Mouse (Mus musculus): ENCODE data around the gene Adamts2.

Adamts2 gene

GRCm38 (mm10) chr11:50671820-50672310 is 70.0 kb downstream of the Adamts2 start:
- in situ Hi-C loops (cut with MseI, MboI): no loop called here

DNA sequence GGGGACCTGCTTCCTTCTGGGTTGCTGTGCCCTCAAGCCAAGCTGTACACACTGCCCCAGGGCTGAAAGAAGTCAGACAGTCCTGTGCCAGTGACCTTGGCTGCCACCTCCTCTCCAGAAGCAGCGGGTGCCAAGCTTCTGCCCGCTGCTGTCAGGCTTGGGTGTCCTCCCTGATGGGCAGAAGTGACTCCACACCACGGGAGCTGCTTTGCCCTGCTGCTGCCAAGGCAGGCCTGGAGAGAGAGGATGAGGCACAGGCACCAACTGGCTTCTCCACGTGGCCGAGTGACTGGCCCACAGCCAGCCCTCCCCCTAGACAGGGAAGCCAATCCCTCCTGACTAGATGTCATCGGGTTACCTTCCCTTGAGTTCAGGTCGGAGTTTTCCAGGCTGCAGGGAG is 71.0 kb downstream of the Adamts2 start:
- in situ Hi-C loops (cut with MseI, MboI): no loop called here

GRCm38 (mm10) chr11:50673525-50674250 is 71.8 kb downstream of the Adamts2 start:
- in situ Hi-C loops (cut with MseI, MboI): no loop called here

DNA sequence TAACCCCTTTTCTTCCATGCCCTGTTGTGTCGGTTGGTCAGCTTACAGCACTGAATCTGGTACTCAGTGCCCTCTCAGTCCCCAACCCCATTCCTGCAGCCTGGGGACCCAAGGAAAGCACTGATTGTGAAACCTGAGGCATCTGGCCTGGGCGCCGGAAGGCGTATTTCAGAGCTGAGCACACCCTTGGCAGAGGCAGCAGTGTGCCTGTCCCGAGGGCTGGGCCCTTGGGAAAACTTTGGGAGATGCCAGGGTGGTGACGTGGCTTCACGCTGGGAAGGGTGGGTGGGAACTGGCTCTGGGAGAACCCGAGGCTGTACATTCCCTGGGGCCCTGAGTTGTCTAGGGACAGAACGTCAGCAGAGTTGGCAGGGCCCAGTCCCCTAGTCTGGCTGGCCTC is 72.5 kb downstream of the Adamts2 start:
- in situ Hi-C loops (cut with MseI, MboI): no loop called here

DNA sequence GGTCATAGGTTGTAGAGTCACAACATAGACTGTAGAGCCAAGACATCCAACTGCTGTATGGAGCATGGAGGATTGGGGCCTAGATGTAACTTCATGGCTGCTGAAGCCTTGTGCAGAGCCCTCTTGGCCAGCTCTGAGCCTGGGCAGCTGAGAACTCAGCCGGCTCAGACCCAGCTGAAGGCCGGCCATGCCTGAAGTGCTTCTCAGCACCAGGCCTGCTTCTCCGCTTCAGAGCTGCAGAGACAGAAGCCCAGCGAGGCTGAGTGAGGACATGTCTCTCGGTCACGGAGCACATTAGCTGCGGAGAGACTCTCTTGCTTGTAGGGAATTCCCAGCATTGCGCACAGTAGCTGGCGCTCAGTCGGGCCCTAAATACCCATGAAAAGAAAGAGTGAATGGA is 76.8 kb downstream of the Adamts2 start:
- in situ Hi-C loops (cut with MseI, MboI): no loop called here

- in situ Hi-C loops (cut with MseI, MboI): no loop called here
Measured at GRCm38 (mm10) chr11:50681940-50682339, 80.1 kb downstream of the Adamts2 start.

GRCm38 (mm10) chr11:50683821-50684220 is 81.9 kb downstream of the Adamts2 start:
- in situ Hi-C loops (cut with MseI, MboI): no loop called here

DNA sequence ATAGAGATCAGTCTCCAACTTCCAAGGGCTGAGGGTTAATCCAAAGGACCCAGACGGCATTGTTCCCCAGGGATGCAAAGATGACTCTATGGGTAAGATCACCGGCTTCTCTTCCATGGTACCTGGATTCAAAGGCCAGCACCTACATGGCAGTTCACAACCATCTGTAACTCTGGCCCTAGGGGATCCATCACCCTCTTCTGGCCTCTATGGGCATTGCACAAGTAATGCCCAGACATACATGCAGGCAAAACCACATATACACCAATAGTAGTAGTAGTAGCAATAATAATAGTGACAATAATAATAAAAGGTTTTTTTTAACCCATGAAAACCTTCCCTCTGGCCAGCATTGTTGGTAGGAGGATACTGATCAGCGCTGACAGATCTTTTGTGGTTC is 86.7 kb downstream of the Adamts2 start:
- in situ Hi-C loops (cut with MseI, MboI): no loop called here

GRCm38 (mm10) chr11:50689672-50690071 is 87.8 kb downstream of the Adamts2 start:
- in situ Hi-C loops (cut with MseI, MboI): no loop called here

DNA sequence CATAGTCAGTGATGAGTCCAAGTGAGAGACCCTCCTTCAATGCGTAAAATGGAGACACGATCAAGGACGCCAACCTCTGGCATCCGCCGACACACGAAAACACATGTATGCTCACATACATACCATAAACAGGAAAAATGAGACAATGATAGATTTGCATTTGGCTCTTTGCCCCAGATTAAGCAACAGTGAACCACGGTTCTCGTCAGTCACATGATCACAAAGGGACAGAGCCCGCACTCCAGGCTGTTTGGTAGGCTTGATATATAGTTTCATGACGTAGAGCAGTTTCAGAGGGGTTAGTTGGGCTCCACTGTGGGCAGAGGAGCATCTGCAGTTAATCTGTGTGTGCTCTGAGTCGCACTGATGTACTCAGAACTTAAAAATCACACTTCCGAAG is 98.1 kb downstream of the Adamts2 start:
- in situ Hi-C loops (cut with MseI, MboI): no loop called here

- in situ Hi-C loops (cut with MseI, MboI): no loop called here
Measured at GRCm38 (mm10) chr11:50700496-50700895, 98.6 kb downstream of the Adamts2 start.

GRCm38 (mm10) chr11:50703397-50703796 is 101.5 kb downstream of the Adamts2 start:
- in situ Hi-C loops (cut with MseI, MboI): no loop called here

GRCm38 (mm10) chr11:50704511-50704910 is 102.6 kb downstream of the Adamts2 start:
- in situ Hi-C loops (cut with MseI, MboI): no loop called here

- in situ Hi-C loops (cut with MseI, MboI): no loop called here
Measured at GRCm38 (mm10) chr11:50707259-50707658, 105.4 kb downstream of the Adamts2 start.

DNA sequence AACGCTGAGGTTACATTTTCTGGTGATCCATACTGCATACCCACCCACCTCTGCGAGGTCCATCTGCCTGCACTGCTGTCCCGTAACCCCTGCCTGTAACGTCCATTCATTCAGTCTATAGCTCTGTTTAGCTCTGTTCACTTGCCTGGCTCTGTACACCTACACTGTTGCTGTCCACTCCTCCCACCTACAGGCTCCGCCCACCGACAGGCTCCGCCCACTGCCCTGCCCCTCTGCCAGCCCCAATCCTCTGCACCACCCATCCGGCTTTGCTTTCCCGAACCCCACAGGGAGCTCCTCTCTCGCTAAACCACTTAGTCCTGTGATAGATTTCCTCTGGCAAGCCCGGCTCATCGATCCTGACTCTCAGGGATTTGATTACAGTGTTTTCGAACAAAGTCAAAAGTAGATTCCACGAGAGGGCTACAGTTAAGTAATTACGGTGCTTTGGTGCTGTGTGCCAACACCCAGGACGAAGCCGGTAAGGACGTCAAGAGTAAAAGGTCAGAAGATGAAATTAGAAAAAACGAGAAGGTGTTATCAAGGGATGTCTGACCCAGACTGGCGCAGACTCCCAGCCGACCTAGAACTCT is 111.8 kb downstream of the Adamts2 start:
- in situ Hi-C loops (cut with MseI, MboI): no loop called here

DNA sequence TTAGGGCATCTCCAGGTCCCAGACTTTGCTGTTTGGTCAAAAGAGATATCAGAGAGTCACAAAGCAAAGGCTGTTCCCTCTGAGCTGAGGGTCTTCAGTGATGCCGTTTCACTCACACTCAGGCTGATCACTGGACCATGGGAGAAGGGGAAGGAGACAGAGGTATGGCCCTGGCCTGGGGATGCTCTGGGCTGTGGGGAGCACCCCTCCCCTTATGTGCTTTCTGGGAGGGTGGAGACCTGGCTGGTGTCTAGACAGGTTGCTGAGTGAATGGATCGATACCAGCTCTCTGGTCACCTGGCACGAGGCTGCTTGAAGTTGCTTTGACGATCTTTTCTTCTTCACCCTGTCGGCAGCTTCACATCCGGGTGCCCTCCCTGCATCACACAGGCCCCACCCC is 113.2 kb downstream of the Adamts2 start:
- in situ Hi-C loops (cut with MseI, MboI): no loop called here

DNA sequence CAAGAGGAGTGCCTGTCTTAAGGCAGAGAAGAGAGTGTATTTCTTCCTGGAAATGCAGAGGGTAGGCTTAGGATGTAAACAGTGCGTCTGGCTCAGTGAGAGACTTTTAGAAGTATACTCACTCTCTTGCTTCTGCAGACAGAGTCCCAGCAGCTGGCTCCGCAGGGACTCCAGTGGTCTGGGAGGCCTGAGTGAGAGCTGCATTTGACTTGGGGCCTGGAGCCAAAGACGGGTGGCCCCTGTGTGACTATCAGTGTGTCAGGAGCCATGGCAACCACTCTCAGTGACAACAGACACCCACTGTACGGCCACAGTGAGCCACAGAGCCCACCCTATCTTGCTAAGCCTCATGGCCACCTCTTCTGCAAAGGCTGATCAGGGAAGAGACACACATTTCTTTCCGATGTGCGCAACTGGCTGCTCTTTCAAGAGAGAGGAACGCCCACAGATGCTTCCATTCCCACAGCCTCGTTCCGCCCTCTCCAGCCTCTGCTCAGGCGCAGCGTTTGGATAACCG is 115.6 kb downstream of the Adamts2 start:
- in situ Hi-C loops (cut with MseI, MboI): no loop called here

- in situ Hi-C loops (cut with MseI, MboI): no loop called here
Measured at GRCm38 (mm10) chr11:50718862-50719261, 117.0 kb downstream of the Adamts2 start.

- in situ Hi-C loops (cut with MseI, MboI): no loop called here
Measured at GRCm38 (mm10) chr11:50720421-50720820, 118.5 kb downstream of the Adamts2 start.

DNA sequence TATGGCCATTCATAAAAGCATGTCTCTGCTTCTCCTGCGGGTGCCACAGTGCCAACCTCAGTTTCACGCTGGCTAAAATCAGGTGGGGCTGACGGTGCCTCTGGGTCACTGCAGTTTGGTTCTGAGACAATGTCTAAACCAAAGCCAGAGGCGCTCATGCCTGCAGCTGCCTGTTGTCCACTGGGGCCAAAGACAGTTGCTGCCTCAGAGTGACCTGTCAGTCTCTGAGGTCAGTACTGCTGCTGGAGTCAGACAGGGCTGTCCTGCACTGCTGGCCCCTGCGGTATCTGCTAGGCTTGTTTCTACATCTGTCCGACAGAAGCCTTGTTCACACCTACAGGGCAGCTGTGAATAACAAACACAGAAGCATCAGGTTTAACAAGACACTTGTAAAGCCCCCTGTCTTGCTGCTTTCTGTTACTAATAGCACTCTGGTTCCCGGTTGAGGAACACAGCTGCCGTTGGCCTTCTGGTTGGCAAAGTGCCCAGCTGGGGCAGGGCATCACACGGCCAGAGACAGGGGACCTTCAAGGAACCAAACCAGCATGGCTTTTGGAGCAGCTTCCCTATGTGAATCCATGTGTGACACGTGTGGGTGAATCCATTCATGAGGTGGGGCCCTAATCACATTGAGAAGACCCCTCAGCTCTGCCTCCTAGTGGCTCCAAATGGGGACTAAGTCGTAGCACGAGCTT is 119.1 kb downstream of the Adamts2 start:
- in situ Hi-C loops (cut with MseI, MboI): no loop called here

GRCm38 (mm10) chr11:50725595-50725994 is 123.7 kb downstream of the Adamts2 start:
- in situ Hi-C loops (cut with MseI, MboI): no loop called here

DNA sequence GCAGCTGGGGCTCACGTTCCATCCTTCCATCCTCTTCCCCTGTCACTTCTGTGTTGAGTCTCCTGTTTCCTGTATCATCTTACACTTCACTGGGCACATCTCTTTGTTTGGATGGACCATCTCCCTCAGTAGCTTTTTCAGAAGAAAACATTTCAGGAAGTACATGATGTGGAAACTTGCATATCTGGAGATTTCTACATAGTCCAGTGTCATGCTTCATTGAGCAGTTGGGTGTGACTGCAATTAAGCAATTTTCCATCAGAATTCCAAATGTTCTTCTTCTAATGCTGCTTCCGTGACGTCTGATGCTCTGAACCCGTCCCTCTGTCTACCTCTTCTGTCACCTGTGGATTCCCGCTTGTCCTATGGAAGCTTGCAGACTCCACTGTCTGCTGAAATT is 124.2 kb downstream of the Adamts2 start:
- in situ Hi-C loops (cut with MseI, MboI): no loop called here

- in situ Hi-C loops (cut with MseI, MboI): no loop called here
Measured at GRCm38 (mm10) chr11:50733146-50733545, 131.3 kb downstream of the Adamts2 start.
